Mouse (Mus musculus) frontal cortex, postnatal 36 days (tissue): Measurements from ENCODE around the gene Prpf38a.

Experiments used
- DNase-seq, 2 experiments: peaks; one replicate each; pipeline ENCODE4 v3.0.0; 2022; ENCODE audit warnings: low spot score in 2 of 2

Prpf38a gene

DNA sequence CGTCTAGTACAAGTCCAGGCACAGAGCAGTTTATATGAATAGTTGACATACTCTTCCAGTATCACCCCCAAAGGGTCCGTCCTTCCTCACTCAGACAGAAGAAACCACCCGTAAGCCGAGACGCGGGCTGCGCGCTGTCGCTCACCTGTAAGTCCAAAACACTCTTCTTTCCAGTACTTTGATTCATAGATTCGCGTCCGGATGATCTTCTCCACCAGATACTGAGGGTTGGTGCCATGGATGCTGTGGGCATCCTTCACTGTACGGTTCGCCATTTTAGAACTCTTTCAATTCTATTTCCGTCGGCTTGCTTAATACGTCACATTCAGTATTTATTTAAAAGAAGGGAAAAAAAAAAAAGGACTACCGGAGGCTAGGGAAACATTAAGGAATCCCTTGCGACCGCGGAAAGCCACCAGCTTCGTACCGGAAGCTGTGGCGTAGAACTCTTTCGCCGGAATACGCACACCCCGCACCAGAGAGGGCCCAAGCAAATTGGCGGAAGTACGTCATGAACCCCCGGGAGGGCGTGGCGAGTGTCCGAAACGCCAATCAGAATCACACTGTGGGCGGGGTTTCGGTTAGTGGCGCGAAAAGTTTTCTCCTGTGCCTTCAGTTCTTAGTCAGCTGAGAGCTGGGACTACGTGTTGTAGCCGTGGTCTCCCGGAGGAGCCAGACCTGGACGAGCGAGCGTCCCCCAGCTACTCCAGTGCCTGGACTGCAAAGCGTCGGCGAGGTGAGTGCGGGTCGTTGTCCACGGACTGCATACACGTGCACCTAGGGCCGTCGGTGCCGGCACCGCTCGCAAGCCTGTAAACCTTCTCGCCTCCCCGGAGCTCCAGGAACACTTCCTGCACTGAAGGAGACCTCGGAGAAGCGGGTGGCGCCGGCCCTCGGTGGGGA, at the start of gene Prpf38a, which contains the start of gene Orc1:
Prpf38a (minus strand) TSS at position 497 of the 903 bp plus-strand sequence.
Orc1 (plus strand) TSS at position 584 of the 903 bp plus-strand sequence.
- peak; percentile 97 to 99 for DNase-seq

- DNase-seq = no peak
Observed at GRCm38 (mm10) chr4:108627066-108627465, 47.9 kb upstream of the Prpf38a start.

DNA sequence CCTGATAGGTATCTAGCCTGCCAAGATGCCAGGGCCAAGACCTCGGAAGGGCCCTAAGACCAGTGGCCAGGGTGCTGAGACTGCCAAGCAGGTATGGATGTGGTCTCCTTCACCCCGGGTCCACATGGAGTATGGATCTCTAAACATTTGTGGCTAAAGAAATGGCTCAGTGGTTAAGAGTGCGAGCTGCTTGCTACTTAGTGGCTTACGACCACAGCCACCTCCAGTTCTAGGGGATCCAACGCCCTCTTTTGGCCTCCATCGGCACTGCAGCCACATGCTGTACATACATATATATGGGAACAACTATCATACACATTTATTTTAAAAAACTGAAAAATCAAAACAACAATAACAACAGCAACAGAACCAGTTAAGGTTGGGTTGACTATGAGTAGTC, 42.4 kb upstream of the Prpf38a start:
- DNase-seq = no peak

DNA sequence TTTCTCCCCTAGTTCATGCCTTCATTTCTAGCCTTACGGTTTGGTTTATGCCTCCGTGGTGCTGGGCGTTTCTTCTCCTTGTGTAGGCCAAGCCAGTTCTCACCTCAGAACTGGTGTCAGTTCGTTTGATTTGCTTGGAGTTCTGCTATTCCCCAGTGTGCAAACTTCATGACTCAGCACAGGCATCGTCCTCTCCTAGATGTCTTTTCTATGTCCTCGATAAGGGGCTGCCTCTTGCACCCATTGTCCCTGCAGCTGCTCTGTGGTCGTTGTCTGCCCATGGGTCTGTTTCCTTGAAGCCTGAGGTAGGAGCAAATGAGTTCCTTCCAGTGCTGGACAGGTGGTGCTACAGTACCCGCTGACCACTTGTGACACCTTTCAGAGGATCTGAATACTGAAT, 41.4 kb upstream of the Prpf38a start:
- no peak for DNase-seq

- DNase-seq = peak; percentile 88 to 93
Observed at GRCm38 (mm10) chr4:108619587-108620341, 40.6 kb upstream of the Prpf38a start, which contains the start of gene Cc2d1b. Gene Cc2d1b (plus strand): TSS chr4:108619940.

GRCm38 (mm10) chr4:108619165-108619564, 40.0 kb upstream of the Prpf38a start:
- DNase-seq = no peak

- DNase-seq = no peak
Observed at GRCm38 (mm10) chr4:108618586-108618985, 39.5 kb upstream of the Prpf38a start.

- peak in 1 of 2 experiments; percentile 53 for DNase-seq
Observed at GRCm38 (mm10) chr4:108610935-108611334, 31.8 kb upstream of the Prpf38a start.

- DNase-seq = no peak
Observed at GRCm38 (mm10) chr4:108608651-108609050, 29.5 kb upstream of the Prpf38a start.

DNA sequence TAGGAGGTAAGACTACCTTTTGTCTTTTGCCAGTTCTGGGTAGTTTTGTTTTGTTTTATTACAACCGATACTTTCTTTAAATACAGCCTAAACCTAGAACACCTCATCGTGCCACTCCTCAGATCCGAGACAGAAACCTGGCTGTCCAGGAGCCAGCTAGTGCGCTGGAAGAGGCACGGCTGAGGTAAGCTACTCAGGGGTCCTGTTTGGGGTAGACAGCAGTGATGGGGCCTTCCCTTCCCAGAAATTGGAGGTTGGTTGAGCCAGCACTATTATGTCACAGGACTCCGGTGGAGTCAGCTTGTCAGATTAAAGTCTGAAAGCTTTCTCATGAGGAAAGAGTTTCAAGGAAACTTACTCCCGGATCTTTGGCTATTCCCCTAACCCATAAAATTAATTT, 22.7 kb upstream of the Prpf38a start:
- no peak for DNase-seq

DNA sequence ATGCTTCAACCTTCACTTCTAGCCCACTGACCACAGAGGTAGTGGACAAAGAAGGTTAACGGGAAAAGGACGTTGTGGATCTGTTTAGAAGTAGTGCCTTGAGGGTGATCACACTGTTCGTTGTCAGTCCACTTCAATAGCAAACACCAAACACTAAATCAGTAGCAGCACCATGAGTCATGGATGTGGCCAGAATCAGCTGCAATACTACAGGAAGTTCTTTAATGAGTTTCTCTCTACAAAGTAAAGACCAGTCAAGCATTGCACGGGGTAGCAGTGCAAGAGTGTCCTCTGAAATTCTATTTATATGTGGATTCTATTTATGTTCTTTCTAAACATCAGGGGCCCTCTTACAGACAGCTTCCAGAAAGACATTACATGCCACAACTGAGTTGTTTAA, 19.2 kb upstream of the Prpf38a start:
- DNase-seq = no peak

- DNase-seq = no peak
Observed at GRCm38 (mm10) chr4:108595785-108596184, 16.6 kb upstream of the Prpf38a start.

GRCm38 (mm10) chr4:108593376-108593775, 14.2 kb upstream of the Prpf38a start:
- peak in 1 of 2 experiments; percentile 6 for DNase-seq

DNA sequence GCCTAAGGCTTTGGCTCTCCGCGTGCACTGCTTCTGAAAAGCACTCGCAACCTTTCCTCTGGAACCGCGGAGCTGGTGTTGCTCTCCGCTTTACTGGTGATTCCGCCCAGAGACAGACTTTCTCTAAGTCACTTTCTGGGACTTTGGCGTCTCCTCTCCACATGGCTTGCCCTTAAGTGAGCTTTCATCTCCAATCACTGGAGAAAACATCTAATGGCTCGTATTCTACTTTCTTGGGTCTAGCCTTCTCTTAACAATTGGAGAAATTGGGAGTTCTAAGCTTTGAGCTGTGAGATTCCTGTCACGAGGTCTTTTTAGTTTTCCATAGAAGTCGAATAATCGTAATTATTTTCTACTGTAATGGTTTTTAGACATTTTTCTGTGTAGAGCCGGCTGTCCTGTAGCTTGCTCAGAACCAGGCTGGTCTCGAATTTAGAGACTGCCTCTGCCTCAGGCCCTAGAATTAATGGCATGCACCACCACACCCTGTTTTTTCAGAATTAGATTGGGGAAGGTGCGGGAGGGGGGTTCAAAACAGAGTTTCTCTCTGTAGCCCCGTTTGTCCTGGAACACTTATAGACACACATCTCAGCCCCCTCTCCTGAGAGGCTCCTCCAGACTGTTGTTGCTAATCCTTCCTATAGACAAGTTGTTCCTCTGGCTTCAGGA, 741 bp upstream of the Prpf38a start:
- no peak for DNase-seq

GRCm38 (mm10) chr4:108572644-108573043, 6.5 kb downstream of the Prpf38a start:
- no peak for DNase-seq

- no peak for DNase-seq
Observed at GRCm38 (mm10) chr4:108565026-108565425, 14.1 kb downstream of the Prpf38a start.

GRCm38 (mm10) chr4:108539701-108540100, 39.4 kb downstream of the Prpf38a start:
- DNase-seq = no peak
